Comparison of ENCODE assay signal across 21 mouse cellular contexts in the genomic region with DNA sequence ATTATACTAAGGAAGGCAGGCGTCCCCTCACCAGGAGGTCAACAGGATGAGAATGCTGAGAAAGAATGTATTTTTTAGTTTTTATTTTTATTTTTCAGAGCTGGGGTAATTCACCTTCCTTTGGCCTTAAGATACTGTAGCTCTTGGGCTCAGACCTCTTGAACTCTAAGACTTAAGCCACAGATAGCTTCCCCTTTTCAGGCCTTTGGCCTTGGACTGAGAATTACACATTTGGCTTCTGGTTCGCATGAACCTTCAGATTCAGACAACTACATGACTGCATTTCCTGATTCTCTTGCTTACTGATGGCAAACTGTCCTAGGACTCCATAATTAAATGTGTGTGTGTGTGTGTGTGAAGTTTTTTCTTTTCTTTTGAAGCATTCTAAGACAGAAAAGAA. TPM values are rescaled to one million over a fixed set of nuclear protein-coding genes. Genes with fewer than 3 reads are reported as not detected.
"Had no signal": no experiment of that assay in that cellular context is flagged by ENCODE, and none has a peak within 500 bp of the region (broad histone marks: within the 10 kb centered on the region; RNA-seq: fewer than 3 reads in every experiment).

No protein-coding gene starts in this region.

- H3K27ac ChIP-seq: midbrain, embryonic 10.5 days; midbrain, embryonic 12.5 days; neural tube, embryonic 13.5 days; neural tube, embryonic 15.5 days; stomach, embryonic 15.5 days; stomach, postnatal 0 days had no signal

- H3K36me3 ChIP-seq: midbrain, embryonic 10.5 days; midbrain, embryonic 12.5 days; neural tube, embryonic 13.5 days; neural tube, embryonic 15.5 days; stomach, embryonic 15.5 days had no signal

- H3K9me3 ChIP-seq: midbrain, embryonic 10.5 days; midbrain, embryonic 12.5 days; neural tube, embryonic 13.5 days; neural tube, embryonic 15.5 days; stomach, embryonic 15.5 days had no signal

- ATAC-seq: midbrain, embryonic 16.5 days had no signal

- H3K4me2 ChIP-seq: lung, embryonic 14.5 days; midbrain, embryonic 12.5 days; neural tube, embryonic 13.5 days; neural tube, embryonic 15.5 days; stomach, embryonic 15.5 days had no signal

- H3K9ac ChIP-seq: lung, embryonic 14.5 days; midbrain, embryonic 12.5 days; neural tube, embryonic 13.5 days; neural tube, embryonic 15.5 days; stomach, embryonic 15.5 days had no signal

- H3K4me3 ChIP-seq: midbrain, embryonic 10.5 days; midbrain, embryonic 12.5 days; myocyte; neural tube, embryonic 13.5 days; neural tube, embryonic 15.5 days; stomach, embryonic 15.5 days had no signal

- DNase-seq: lung, adult 18-20 months; lung, embryonic 14.5 days; lung, postnatal 10 days; lung, postnatal 4 days; midbrain, embryonic 14.5 days; retina, postnatal 1 day; right cerebral cortex, adult 18-20 months; thymus, adult 2 months; thymus, postnatal 25 days; thymus, postnatal 4 days had no signal

- H3K4me1 ChIP-seq: midbrain, embryonic 10.5 days; midbrain, embryonic 12.5 days; neural tube, embryonic 13.5 days; neural tube, embryonic 15.5 days; stomach, embryonic 15.5 days had no signal

- H3K27me3 ChIP-seq: midbrain, embryonic 12.5 days; neural tube, embryonic 13.5 days; neural tube, embryonic 15.5 days; stomach, embryonic 15.5 days had no signal

RNA-seq across cellular contexts. Expression of gene Vsig2, which starts 59.6 kb away (rescaled TPM):
- total RNA-seq: megakaryocyte, adult 5-6 weeks; megakaryocyte-erythroid progenitor cell, adult 5-6 weeks had no signal
- polyA plus RNA-seq: myocyte; neural tube, embryonic 11.5 days had no signal
